Mouse (Mus musculus): ENCODE measurements around the gene Rasgrp2. TPM values are rescaled to one million over a fixed set of nuclear protein-coding genes. Genes with fewer than 3 reads are reported as not detected.

The Rasgrp2 gene
- polyA plus RNA-seq, 1 experiment from 2014 or later = 26.4 TPM

GRCm38 (mm10) chr19:6415454-6415853 lies 16.3 kb downstream of the Rasgrp2 start:
- H3K9ac ChIP-seq = no peak overlapping the region
- 50% methylated on average over 6 of the region's 6 CpGs for WGBS

GRCm38 (mm10) chr19:6416124-6416770 lies 17.1 kb downstream of the Rasgrp2 start:
- Histone ChIP-seq H3K9ac (0 out of 2 replicates have a peak overlapping the region, but pooled peaks have one; percentile 1), H3K27ac (peak overlapping the region; percentile 58), H3K36me3 (no peaks in the 10 kb centered on the region), H3K4me1 (peaks cover 54% of the 10 kb centered on the region), H3K27me3 (replicated peaks) (peaks cover 25% of the 10 kb centered on the region), H3K4me2 (replicated peaks) (peak overlapping the region; percentile 39), H3K4me3 (no peak overlapping the region), H3K9me3 (no peaks in the 10 kb centered on the region)
- 7% methylated on average over 9 of the region's 9 CpGs for WGBS
- peak; percentile 32 for ATAC-seq (ENCODE audit: low FRiP score, low read depth)

More at GRCm38 (mm10) chr19:6415454-6415853, 16.3 kb downstream of the Rasgrp2 start:
- Histone ChIP-seq H3K4me1 (peaks cover 46% of the 10 kb centered on the region), H3K36me3 (no peaks in the 10 kb centered on the region), H3K9me3 (no peaks in the 10 kb centered on the region), H3K4me2 (replicated peaks) (peak overlapping the region; percentile 39), H3K27ac (peak overlapping the region; percentile 58; the same call in 1 of the 2 replicates), H3K27me3 (replicated peaks) (peaks cover 17% of the 10 kb centered on the region), H3K4me3 (no peak overlapping the region)
- no peak for ATAC-seq (ENCODE audit: low FRiP score, low read depth)

GRCm38 (mm10) chr19:6416894-6417761 lies 18.0 kb downstream of the Rasgrp2 start:
- no peak overlapping the region for H3K27ac ChIP-seq
- WGBS = 59% methylated on average over 12 of the region's 12 CpGs
- H3K36me3 ChIP-seq = no peaks in the 10 kb centered on the region
- peak overlapping the region; percentile 83 for H3K4me2 ChIP-seq (replicated peaks)
- H3K27me3 ChIP-seq (replicated peaks) = peaks cover 31% of the 10 kb centered on the region
- no peak overlapping the region for H3K9ac ChIP-seq
- no peaks in the 10 kb centered on the region for H3K9me3 ChIP-seq
- H3K4me1 ChIP-seq = peaks cover 56% of the 10 kb centered on the region
- H3K4me3 ChIP-seq = no peak overlapping the region
- ATAC-seq (ENCODE audit: low FRiP score, low read depth) = no peak

- peak; percentile 90 for ATAC-seq (ENCODE audit: low FRiP score, low read depth)
- no peaks in the 10 kb centered on the region for H3K9me3 ChIP-seq
- H3K9ac ChIP-seq = peak within 1 kb of the TSS; percentile 80
- H3K36me3 ChIP-seq = no peaks in the 10 kb centered on the region
- H3K27ac ChIP-seq = peak within 1 kb of the TSS; percentile 66
- peaks cover 66% of the 10 kb centered on the region for H3K4me1 ChIP-seq
- H3K4me2 ChIP-seq (replicated peaks) = peak within 1 kb of the TSS; percentile 83
- WGBS = under 1% methylated on average over 46 of the region's 46 CpGs
- peaks cover 42% of the 10 kb centered on the region for H3K27me3 ChIP-seq (replicated peaks)
- H3K4me3 ChIP-seq = peak within 1 kb of the TSS; percentile 60
Measured at GRCm38 (mm10) chr19:6418233-6418879, 19.2 kb downstream of the Rasgrp2 start, which contains the start of gene Nrxn2. Gene Nrxn2, plus strand, starts transcription at chr19:6418731.

- 0 out of 2 replicates have a peak, but pooled peaks have one; percentile 15 for ATAC-seq (ENCODE audit: low FRiP score, low read depth)
- Histone ChIP-seq H3K4me2 (replicated peaks) (peak overlapping the region; percentile 83), H3K4me3 (peak overlapping the region; percentile 60), H3K27me3 (replicated peaks) (peaks cover 43% of the 10 kb centered on the region), H3K4me1 (peaks cover 67% of the 10 kb centered on the region), H3K9ac (peak overlapping the region; percentile 80), H3K27ac (peak overlapping the region; percentile 66), H3K9me3 (no peaks in the 10 kb centered on the region), H3K36me3 (no peaks in the 10 kb centered on the region)
- WGBS = 5% methylated on average over 22 of the region's 23 CpGs
Measured at GRCm38 (mm10) chr19:6418984-6419692, 20.0 kb downstream of the Rasgrp2 start.

GRCm38 (mm10) chr19:6419805-6420310 lies 20.7 kb downstream of the Rasgrp2 start:
- peaks cover 43% of the 10 kb centered on the region for H3K27me3 ChIP-seq (replicated peaks)
- peaks cover 72% of the 10 kb centered on the region for H3K4me1 ChIP-seq
- H3K9ac ChIP-seq = peak overlapping the region; percentile 80
- H3K4me2 ChIP-seq (replicated peaks) = peak overlapping the region; percentile 83
- H3K27ac ChIP-seq = no peak overlapping the region
- H3K9me3 ChIP-seq = no peaks in the 10 kb centered on the region
- peak overlapping the region; percentile 60 for H3K4me3 ChIP-seq
- no peak for ATAC-seq (ENCODE audit: low FRiP score, low read depth)
- WGBS = 60% methylated on average over 9 of the region's 9 CpGs
- no peaks in the 10 kb centered on the region for H3K36me3 ChIP-seq

- WGBS = 61% methylated on average over 19 of the region's 19 CpGs
- ATAC-seq (ENCODE audit: low FRiP score, low read depth) = no peak
- H3K27me3 ChIP-seq (replicated peaks) = peaks cover 49% of the 10 kb centered on the region
Measured at GRCm38 (mm10) chr19:6420481-6421210, 21.5 kb downstream of the Rasgrp2 start.

GRCm38 (mm10) chr19:6421211-6421590 lies 22.1 kb downstream of the Rasgrp2 start:
- Histone ChIP-seq H3K27me3 (replicated peaks) (peaks cover 54% of the 10 kb centered on the region), H3K36me3 (no peaks in the 10 kb centered on the region), H3K27ac (no peak overlapping the region), H3K4me1 (peaks cover 72% of the 10 kb centered on the region), H3K9ac (peak overlapping the region; percentile 80; the same call in 1 of the 2 replicates), H3K4me2 (replicated peaks) (peak overlapping the region; percentile 83), H3K9me3 (no peaks in the 10 kb centered on the region), H3K4me3 (no peak overlapping the region)
- no peak for ATAC-seq (ENCODE audit: low FRiP score, low read depth)
- WGBS = 73% methylated on average over 9 of the region's 9 CpGs

More at GRCm38 (mm10) chr19:6420481-6421210, 21.5 kb downstream of the Rasgrp2 start:
- Histone ChIP-seq H3K4me2 (replicated peaks) (peak overlapping the region; percentile 83), H3K4me3 (peak overlapping the region; percentile 60), H3K36me3 (no peaks in the 10 kb centered on the region), H3K27ac (no peak overlapping the region), H3K4me1 (peaks cover 72% of the 10 kb centered on the region), H3K9ac (peak overlapping the region; percentile 80), H3K9me3 (no peaks in the 10 kb centered on the region)

- 68% methylated on average over 7 of the region's 7 CpGs for WGBS
- H3K4me3 ChIP-seq = no peak overlapping the region
- H3K4me1 ChIP-seq = peaks cover 71% of the 10 kb centered on the region
- no peak overlapping the region for H3K9ac ChIP-seq
- no peak overlapping the region for H3K27ac ChIP-seq
- peaks cover 61% of the 10 kb centered on the region for H3K27me3 ChIP-seq (replicated peaks)
- no peaks in the 10 kb centered on the region for H3K36me3 ChIP-seq
- no peaks in the 10 kb centered on the region for H3K9me3 ChIP-seq
- H3K4me2 ChIP-seq (replicated peaks) = no peak overlapping the region
- no peak for ATAC-seq (ENCODE audit: low FRiP score, low read depth)
Measured at GRCm38 (mm10) chr19:6422014-6422413, 22.9 kb downstream of the Rasgrp2 start.

- no peak overlapping the region for H3K4me3 ChIP-seq
- H3K4me1 ChIP-seq = peaks cover 71% of the 10 kb centered on the region
- H3K27ac ChIP-seq = no peak overlapping the region
- H3K9me3 ChIP-seq = no peaks in the 10 kb centered on the region
- H3K36me3 ChIP-seq = 0 out of 2 replicates have a peak, but pooled peaks cover 5% of the 10 kb centered on the region
- peaks cover 74% of the 10 kb centered on the region for H3K27me3 ChIP-seq (replicated peaks)
- no peak overlapping the region for H3K4me2 ChIP-seq (replicated peaks)
- H3K9ac ChIP-seq = no peak overlapping the region
- no peak for ATAC-seq (ENCODE audit: low FRiP score, low read depth)
- 89% methylated on average over 16 of the region's 16 CpGs for WGBS
Measured at GRCm38 (mm10) chr19:6423241-6423640, 24.1 kb downstream of the Rasgrp2 start.
